Mouse (Mus musculus): ENCODE results near the gene Rhox2a. TPM values are rescaled to one million over a fixed set of nuclear protein-coding genes. Genes with fewer than 3 reads are reported as not detected.
"Not testable (repeated sequence)": the region's sequence is repeated elsewhere in the genome, so short reads cannot be mapped to it uniquely, and the experiment has no call there.

Rhox2a gene
- polyA plus RNA-seq (2011; ENCODE audit: insufficient read depth, insufficient read length, low read depth, missing spikeins) = not detected in 2 replicates

- H3K4me1 ChIP-seq (ENCODE audit: control insufficient read depth, insufficient read depth, low read length); H3K27me3 ChIP-seq (ENCODE audit: control insufficient read depth, insufficient read depth, low read length, poor library complexity, severe bottlenecking); H3K9ac ChIP-seq (ENCODE audit: low read depth, poor library complexity, severe bottlenecking); H3K27ac ChIP-seq (ENCODE audit: insufficient read depth, low read length); H3K36me3 ChIP-seq (ENCODE audit: control insufficient read depth, insufficient read depth, low read length, poor library complexity, severe bottlenecking); H3K4me3 ChIP-seq (ENCODE audit: low read depth, low read length); H3K9me3 ChIP-seq (replicated peaks; ENCODE audit: control insufficient read depth, insufficient read depth, low read length, poor library complexity, severe bottlenecking): not testable (repeated sequence)
Observed at GRCm38 (mm10) chrX:37244676-37245075, at the start of gene Rhox2a. Gene Rhox2a, plus strand, starts transcription at chrX:37244976.

- Histone ChIP-seq H3K36me3 (ENCODE audit: control insufficient read depth, insufficient read depth, low read length, poor library complexity, severe bottlenecking) (no peaks in the 10 kb centered on the region), H3K4me3 (ENCODE audit: low read depth, low read length) (peak overlapping the region; percentile 24), H3K27ac (ENCODE audit: insufficient read depth, low read length) (no peak overlapping the region), H3K9ac (ENCODE audit: low read depth, poor library complexity, severe bottlenecking) (no peak overlapping the region), H3K27me3 (ENCODE audit: control insufficient read depth, insufficient read depth, low read length, poor library complexity, severe bottlenecking) (no peaks in the 10 kb centered on the region), H3K4me1 (ENCODE audit: control insufficient read depth, insufficient read depth, low read length) (no peaks in the 10 kb centered on the region), H3K9me3 (replicated peaks; ENCODE audit: control insufficient read depth, insufficient read depth, low read length, poor library complexity, severe bottlenecking) (no peaks in the 10 kb centered on the region)
- no peak for TF ChIP-seq EP300 (IDR thresholded peaks at IDR 0.05; ENCODE audit: insufficient read depth, low read depth, low read length)
- no peak for TF ChIP-seq POLR2A (IDR thresholded peaks at IDR 0.05; ENCODE audit: insufficient read depth, low read length)
- TF ChIP-seq CTCF (IDR thresholded peaks at IDR 0.05; ENCODE audit: low read depth, low read length) = no peak
Observed at GRCm38 (mm10) chrX:37198676-37199075, 46.1 kb upstream of the Rhox2a start.

- Histone ChIP-seq H3K4me3 (ENCODE audit: low read depth, low read length) (peak within 1 kb of the TSS; percentile 35), H3K9me3 (replicated peaks; ENCODE audit: control insufficient read depth, insufficient read depth, low read length, poor library complexity, severe bottlenecking) (no peaks in the 10 kb centered on the region), H3K9ac (ENCODE audit: low read depth, poor library complexity, severe bottlenecking) (no peak within 1 kb of the TSS), H3K27me3 (ENCODE audit: control insufficient read depth, insufficient read depth, low read length, poor library complexity, severe bottlenecking) (no peaks in the 10 kb centered on the region), H3K36me3 (ENCODE audit: control insufficient read depth, insufficient read depth, low read length, poor library complexity, severe bottlenecking) (no peaks in the 10 kb centered on the region), H3K4me1 (ENCODE audit: control insufficient read depth, insufficient read depth, low read length) (no peaks in the 10 kb centered on the region), H3K27ac (ENCODE audit: insufficient read depth, low read length) (no peak within 1 kb of the TSS)
- no peak for TF ChIP-seq POLR2A (IDR thresholded peaks at IDR 0.05; ENCODE audit: insufficient read depth, low read length)
Observed at GRCm38 (mm10) chrX:37210941-37211340, 33.8 kb upstream of the Rhox2a start, which contains the start of gene Gm9. Gene Gm9, minus strand, starts transcription at chrX:37211041.

- not testable (repeated sequence) for H3K36me3 ChIP-seq (ENCODE audit: control insufficient read depth, insufficient read depth, low read length, poor library complexity, severe bottlenecking); H3K27me3 ChIP-seq (ENCODE audit: control insufficient read depth, insufficient read depth, low read length, poor library complexity, severe bottlenecking); H3K27ac ChIP-seq (ENCODE audit: insufficient read depth, low read length); H3K9ac ChIP-seq (ENCODE audit: low read depth, poor library complexity, severe bottlenecking); H3K4me3 ChIP-seq (ENCODE audit: low read depth, low read length); H3K9me3 ChIP-seq (replicated peaks; ENCODE audit: control insufficient read depth, insufficient read depth, low read length, poor library complexity, severe bottlenecking); H3K4me1 ChIP-seq (ENCODE audit: control insufficient read depth, insufficient read depth, low read length)
Observed at GRCm38 (mm10) chrX:37222158-37222557, 22.6 kb upstream of the Rhox2a start, which contains the start of gene Rhox1. Gene Rhox1, minus strand, starts transcription at chrX:37222258.

- not testable (repeated sequence) for H3K9me3 ChIP-seq (replicated peaks; ENCODE audit: control insufficient read depth, insufficient read depth, low read length, poor library complexity, severe bottlenecking); H3K36me3 ChIP-seq (ENCODE audit: control insufficient read depth, insufficient read depth, low read length, poor library complexity, severe bottlenecking); H3K27ac ChIP-seq (ENCODE audit: insufficient read depth, low read length); H3K27me3 ChIP-seq (ENCODE audit: control insufficient read depth, insufficient read depth, low read length, poor library complexity, severe bottlenecking); H3K9ac ChIP-seq (ENCODE audit: low read depth, poor library complexity, severe bottlenecking); H3K4me3 ChIP-seq (ENCODE audit: low read depth, low read length); H3K4me1 ChIP-seq (ENCODE audit: control insufficient read depth, insufficient read depth, low read length)
Observed at GRCm38 (mm10) chrX:37249619-37250018, 4.8 kb downstream of the Rhox2a start, which contains the start of gene Rhox3a. Gene Rhox3a, plus strand, starts transcription at chrX:37249919.

- not testable (repeated sequence) for H3K27ac ChIP-seq (ENCODE audit: insufficient read depth, low read length); H3K36me3 ChIP-seq (ENCODE audit: control insufficient read depth, insufficient read depth, low read length, poor library complexity, severe bottlenecking); H3K9ac ChIP-seq (ENCODE audit: low read depth, poor library complexity, severe bottlenecking); H3K9me3 ChIP-seq (replicated peaks; ENCODE audit: control insufficient read depth, insufficient read depth, low read length, poor library complexity, severe bottlenecking); H3K27me3 ChIP-seq (ENCODE audit: control insufficient read depth, insufficient read depth, low read length, poor library complexity, severe bottlenecking); H3K4me3 ChIP-seq (ENCODE audit: low read depth, low read length); H3K4me1 ChIP-seq (ENCODE audit: control insufficient read depth, insufficient read depth, low read length)
Observed at GRCm38 (mm10) chrX:37265038-37265437, 20.3 kb downstream of the Rhox2a start, which contains the start of gene Rhox4a. Gene Rhox4a, plus strand, starts transcription at chrX:37265338.

Other genes starting within 250 kb of the Rhox2a start
- not detected in 2 replicates for gene Sowahd, start 196.1 kb upstream of the Rhox2a start, polyA plus RNA-seq (2011; ENCODE audit: insufficient read depth, insufficient read length, low read depth, missing spikeins)
- 1,538 and 1,601 TPM in 2 replicates for gene Rpl39, start 159.6 kb upstream of the Rhox2a start, polyA plus RNA-seq (2011; ENCODE audit: insufficient read depth, insufficient read length, low read depth, missing spikeins)
- 57.0 and 61.2 TPM in 2 replicates for gene Upf3b, start 134.7 kb upstream of the Rhox2a start, polyA plus RNA-seq (2011; ENCODE audit: insufficient read depth, insufficient read length, low read depth, missing spikeins)
- gene Nkap, start 118.2 kb upstream of the Rhox2a start, polyA plus RNA-seq (2011; ENCODE audit: insufficient read depth, insufficient read length, low read depth, missing spikeins) = 26.1 and 27.2 TPM in 2 replicates
- gene Akap14, start 76.1 kb upstream of the Rhox2a start, polyA plus RNA-seq (2011; ENCODE audit: insufficient read depth, insufficient read length, low read depth, missing spikeins) = not detected in 2 replicates
- 114 and 118 TPM in 2 replicates for gene Ndufa1, start 53.8 kb upstream of the Rhox2a start, polyA plus RNA-seq (2011; ENCODE audit: insufficient read depth, insufficient read length, low read depth, missing spikeins)
- 5.3 and 9.1 TPM in 2 replicates for gene Rnf113a1, start 53.7 kb upstream of the Rhox2a start, polyA plus RNA-seq (2011; ENCODE audit: insufficient read depth, insufficient read length, low read depth, missing spikeins)
- gene Gm9, start 33.9 kb upstream of the Rhox2a start, polyA plus RNA-seq (2011; ENCODE audit: insufficient read depth, insufficient read length, low read depth, missing spikeins) = 3.0 and 3.3 TPM in 2 replicates
- not detected in 2 replicates for gene Rhox1, start 22.7 kb upstream of the Rhox2a start, polyA plus RNA-seq (2011; ENCODE audit: insufficient read depth, insufficient read length, low read depth, missing spikeins)
- gene Rhox3a, start 4.9 kb downstream of the Rhox2a start, polyA plus RNA-seq (2011; ENCODE audit: insufficient read depth, insufficient read length, low read depth, missing spikeins) = not detected in 2 replicates
- not detected in 2 replicates for gene Rhox4a, start 20.4 kb downstream of the Rhox2a start, polyA plus RNA-seq (2011; ENCODE audit: insufficient read depth, insufficient read length, low read depth, missing spikeins)
- gene Rhox3a2, start 135.1 kb downstream of the Rhox2a start, polyA plus RNA-seq (2011; ENCODE audit: insufficient read depth, insufficient read length, low read depth, missing spikeins) = not detected in 2 replicates
- not detected in 2 replicates for gene Rhox4a2, start 145.9 kb downstream of the Rhox2a start, polyA plus RNA-seq (2011; ENCODE audit: insufficient read depth, insufficient read length, low read depth, missing spikeins)
- not detected in 2 replicates for gene Rhox2b, start 167.1 kb downstream of the Rhox2a start, polyA plus RNA-seq (2011; ENCODE audit: insufficient read depth, insufficient read length, low read depth, missing spikeins)
- not detected in 2 replicates for gene Rhox4b, start 187.5 kb downstream of the Rhox2a start, polyA plus RNA-seq (2011; ENCODE audit: insufficient read depth, insufficient read length, low read depth, missing spikeins)
- gene Rhox2c, start 208.7 kb downstream of the Rhox2a start, polyA plus RNA-seq (2011; ENCODE audit: insufficient read depth, insufficient read length, low read depth, missing spikeins) = not detected in 2 replicates
- not detected in 2 replicates for gene Rhox3c, start 213.6 kb downstream of the Rhox2a start, polyA plus RNA-seq (2011; ENCODE audit: insufficient read depth, insufficient read length, low read depth, missing spikeins)
- gene Rhox4c, start 235.4 kb downstream of the Rhox2a start, polyA plus RNA-seq (2011; ENCODE audit: insufficient read depth, insufficient read length, low read depth, missing spikeins) = not detected in 2 replicates
- not detected in 2 replicates for gene Rhox2d, start 248.5 kb downstream of the Rhox2a start, polyA plus RNA-seq (2011; ENCODE audit: insufficient read depth, insufficient read length, low read depth, missing spikeins)